Mouse (Mus musculus): ENCODE measurements around the gene Lsm10. TPM values are rescaled to one million over a fixed set of nuclear protein-coding genes. Genes with fewer than 3 reads are reported as not detected.

The Lsm10 gene
- polyA plus RNA-seq, 1 experiment from 2014 or later, result 42.1 TPM

DNA sequence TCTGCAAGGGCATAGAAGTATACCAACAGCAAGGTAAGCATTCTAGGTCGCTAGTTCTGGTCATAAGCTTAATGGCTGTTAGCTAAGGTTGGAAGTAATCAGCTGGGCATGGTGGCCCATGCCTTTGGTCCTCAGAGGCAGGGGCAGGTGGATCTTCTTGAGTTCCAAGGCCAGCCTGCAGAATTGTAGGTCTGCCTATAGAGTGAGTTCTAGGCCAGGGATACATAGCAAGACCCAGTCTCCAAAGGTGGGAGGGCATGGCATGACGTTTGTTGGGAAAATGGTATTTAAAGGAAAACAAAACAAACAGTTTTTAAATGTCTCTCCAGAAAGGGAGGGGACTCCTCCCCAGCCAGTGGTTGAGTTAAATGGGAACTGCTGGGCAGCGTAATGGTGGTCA lies 4.3 kb downstream of the Lsm10 start:
- Histone ChIP-seq H3K4me2 (replicated peaks) (no peak overlapping the region), H3K4me1 (peaks cover 33% of the 10 kb centered on the region), H3K36me3 (peaks cover 6% of the 10 kb centered on the region), H3K27ac (replicated peaks) (no peak overlapping the region), H3K9ac (replicated peaks) (no peak overlapping the region), H3K9me3 (no peaks in the 10 kb centered on the region), H3K27me3 (no peaks in the 10 kb centered on the region), H3K4me3 (no peak overlapping the region)
- WGBS, result 84% methylated on average over 3 of the region's 3 CpGs
- ATAC-seq (ENCODE audit: low FRiP score, low read depth), result no peak

- H3K27ac ChIP-seq (replicated peaks), result peak overlapping the region; percentile 85; the same call in 1 of the 2 replicates
- H3K4me3 ChIP-seq, result no peak overlapping the region
- peaks cover 31% of the 10 kb centered on the region for H3K4me1 ChIP-seq
These were observed 5.8 kb downstream of the Lsm10 start for GRCm38 (mm10) chr4:126102061-126102841.

DNA sequence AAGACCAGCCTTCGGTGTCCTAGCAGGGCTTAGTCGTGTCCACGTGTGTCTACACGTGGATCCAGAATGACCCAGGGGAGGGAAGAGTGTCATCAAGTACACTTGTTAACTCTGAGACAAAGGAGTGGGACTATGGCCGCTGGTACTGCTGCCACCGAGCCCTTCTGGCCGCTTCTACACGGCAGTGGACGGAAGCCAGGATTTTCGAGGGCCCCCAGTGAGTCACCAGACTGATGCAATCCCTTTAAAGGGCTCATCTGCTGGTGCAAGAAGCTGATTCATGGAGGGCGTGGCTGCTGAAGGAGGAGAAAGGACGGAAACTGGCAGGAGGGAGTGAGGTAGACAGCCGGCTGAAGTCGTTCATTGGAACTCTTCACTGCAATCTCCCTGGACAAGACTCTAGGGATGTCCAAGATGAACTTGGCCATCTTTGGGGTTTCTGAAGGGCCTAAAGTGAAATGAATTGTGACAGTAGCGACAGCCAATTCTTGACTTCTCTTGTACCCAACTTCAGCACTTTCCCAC lies 6.7 kb downstream of the Lsm10 start:
- peak; percentile 41; the same call in 1 of the 2 replicates for ATAC-seq (ENCODE audit: low FRiP score, low read depth)
- H3K36me3 ChIP-seq, result peaks cover 6% of the 10 kb centered on the region
- no peaks in the 10 kb centered on the region for H3K9me3 ChIP-seq
- H3K9ac ChIP-seq (replicated peaks), result peak overlapping the region; percentile 58
- H3K4me3 ChIP-seq, result peak overlapping the region; percentile 71
- H3K4me1 ChIP-seq, result peaks cover 34% of the 10 kb centered on the region
- no peaks in the 10 kb centered on the region for H3K27me3 ChIP-seq
- peak overlapping the region; percentile 85 for H3K27ac ChIP-seq (replicated peaks)
- 2% methylated on average over 15 of the region's 15 CpGs for WGBS
- peak overlapping the region; percentile 85 for H3K4me2 ChIP-seq (replicated peaks)

More at GRCm38 (mm10) chr4:126102061-126102841, 5.8 kb downstream of the Lsm10 start:
- H3K9ac ChIP-seq (replicated peaks), result no peak overlapping the region
- H3K9me3 ChIP-seq, result no peaks in the 10 kb centered on the region
- peaks cover 6% of the 10 kb centered on the region for H3K36me3 ChIP-seq
- H3K4me2 ChIP-seq (replicated peaks), result peak overlapping the region; percentile 85
- no peaks in the 10 kb centered on the region for H3K27me3 ChIP-seq
- 41% methylated on average over 7 of the region's 7 CpGs for WGBS
- ATAC-seq (ENCODE audit: low FRiP score, low read depth), result no peak

GRCm38 (mm10) chr4:126103590-126104068 lies 7.2 kb downstream of the Lsm10 start, which contains the start of gene Stk40:
Gene Stk40 (plus strand): TSS chr4:126103957.
- Histone ChIP-seq H3K36me3 (peaks cover 6% of the 10 kb centered on the region), H3K9me3 (no peaks in the 10 kb centered on the region), H3K4me2 (replicated peaks) (peak within 1 kb of the TSS; percentile 85), H3K27me3 (no peaks in the 10 kb centered on the region), H3K9ac (replicated peaks) (peak within 1 kb of the TSS; percentile 75), H3K4me3 (peak within 1 kb of the TSS; percentile 71), H3K4me1 (peaks cover 39% of the 10 kb centered on the region), H3K27ac (replicated peaks) (peak within 1 kb of the TSS; percentile 85)
- WGBS, result under 1% methylated on average over 34 of the region's 34 CpGs
- ATAC-seq (ENCODE audit: low FRiP score, low read depth), result peak; percentile 95

- Histone ChIP-seq H3K27me3 (no peaks in the 10 kb centered on the region), H3K4me1 (peaks cover 43% of the 10 kb centered on the region)
- no peak for ATAC-seq (ENCODE audit: low FRiP score, low read depth)
These were observed 8.0 kb downstream of the Lsm10 start for GRCm38 (mm10) chr4:126104261-126105075.

GRCm38 (mm10) chr4:126105131-126105783 lies 8.8 kb downstream of the Lsm10 start:
- Histone ChIP-seq H3K9me3 (no peaks in the 10 kb centered on the region), H3K4me1 (peaks cover 49% of the 10 kb centered on the region), H3K4me2 (replicated peaks) (peak overlapping the region; percentile 85), H3K36me3 (no peaks in the 10 kb centered on the region), H3K9ac (replicated peaks) (peak overlapping the region; percentile 75; the same call in 1 of the 2 replicates), H3K27ac (replicated peaks) (no peak overlapping the region), H3K27me3 (no peaks in the 10 kb centered on the region), H3K4me3 (peak overlapping the region; percentile 71)
- whole genome bisulfite sequencing, result 56% methylated on average over 7 of the region's 7 CpGs
- ATAC-seq (ENCODE audit: low FRiP score, low read depth), result no peak

More at GRCm38 (mm10) chr4:126104261-126105075, 8.0 kb downstream of the Lsm10 start:
- Histone ChIP-seq H3K9me3 (no peaks in the 10 kb centered on the region), H3K27ac (replicated peaks) (peak overlapping the region; percentile 35; the same call in 1 of the 2 replicates), H3K4me3 (peak overlapping the region; percentile 71), H3K36me3 (no peaks in the 10 kb centered on the region), H3K9ac (replicated peaks) (peak overlapping the region; percentile 75), H3K4me2 (replicated peaks) (peak overlapping the region; percentile 85)
- 3% methylated on average over 30 of the region's 34 CpGs for WGBS

DNA sequence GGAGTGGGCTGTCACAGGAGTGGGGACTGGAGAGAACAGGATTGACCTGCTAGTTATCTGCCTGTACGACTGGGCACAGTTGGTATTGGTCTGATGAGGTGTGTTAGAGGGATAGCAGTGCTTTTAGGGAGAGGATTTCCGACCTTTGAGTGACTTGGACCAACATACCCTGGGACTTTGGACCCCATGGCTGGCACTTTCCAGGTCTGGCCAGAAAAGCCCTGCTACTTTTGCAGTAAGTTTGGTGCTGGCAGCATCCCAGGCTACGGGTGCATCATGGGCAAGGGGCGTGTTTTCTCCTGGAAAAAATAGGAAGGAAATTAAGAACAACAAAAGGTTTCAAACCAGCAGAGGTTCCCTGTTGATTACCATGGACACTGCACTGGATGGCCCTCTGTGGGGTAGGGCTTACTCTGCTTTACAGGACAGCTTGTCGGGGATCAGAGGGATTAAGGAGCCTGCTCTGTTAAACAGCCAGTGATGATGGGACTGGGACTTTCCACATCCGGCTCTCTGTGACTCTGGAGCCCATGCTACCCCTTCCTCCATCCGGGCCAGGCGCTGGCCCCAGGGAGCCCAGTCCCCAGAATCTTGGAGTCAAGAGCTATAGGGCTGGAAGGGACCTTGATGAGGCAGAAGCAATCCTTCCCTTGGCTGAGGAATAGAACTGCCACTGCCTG lies 11.8 kb downstream of the Lsm10 start:
- 23% methylated on average over 8 of the region's 8 CpGs for whole genome bisulfite sequencing

GRCm38 (mm10) chr4:126109613-126110373 lies 13.4 kb downstream of the Lsm10 start:
- no peaks in the 10 kb centered on the region for H3K9me3 ChIP-seq
- 0 out of 2 replicates have a peak overlapping the region, but pooled peaks have one; percentile 43 for H3K9ac ChIP-seq (replicated peaks)
- H3K4me1 ChIP-seq, result peaks cover 46% of the 10 kb centered on the region
- 87% methylated on average over 10 of the region's 10 CpGs for WGBS
- no peaks in the 10 kb centered on the region for H3K27me3 ChIP-seq
- H3K36me3 ChIP-seq, result no peaks in the 10 kb centered on the region
- H3K27ac ChIP-seq (replicated peaks), result peak overlapping the region; percentile 70
- ATAC-seq (ENCODE audit: low FRiP score, low read depth), result no peak
- H3K4me2 ChIP-seq (replicated peaks), result 0 out of 2 replicates have a peak overlapping the region, but pooled peaks have one; percentile 23
- H3K4me3 ChIP-seq, result no peak overlapping the region

More for the DNA sequence above, 11.8 kb downstream of the Lsm10 start:
- Histone ChIP-seq H3K4me1 (peaks cover 52% of the 10 kb centered on the region), H3K9ac (replicated peaks) (no peak overlapping the region), H3K9me3 (no peaks in the 10 kb centered on the region), H3K4me3 (no peak overlapping the region), H3K27ac (replicated peaks) (no peak overlapping the region), H3K4me2 (replicated peaks) (no peak overlapping the region), H3K27me3 (no peaks in the 10 kb centered on the region), H3K36me3 (no peaks in the 10 kb centered on the region)
- ATAC-seq (ENCODE audit: low FRiP score, low read depth), result no peak

- ATAC-seq (ENCODE audit: low FRiP score, low read depth), result peak; percentile 64
- Histone ChIP-seq H3K27ac (replicated peaks) (peak overlapping the region; percentile 70), H3K4me1 (peaks cover 39% of the 10 kb centered on the region), H3K9ac (replicated peaks) (peak overlapping the region; percentile 43), H3K4me3 (no peak overlapping the region), H3K4me2 (replicated peaks) (peak overlapping the region; percentile 23), H3K36me3 (no peaks in the 10 kb centered on the region), H3K9me3 (no peaks in the 10 kb centered on the region), H3K27me3 (no peaks in the 10 kb centered on the region)
- WGBS, result 7% methylated on average over 12 of the region's 12 CpGs
These were observed 14.1 kb downstream of the Lsm10 start for GRCm38 (mm10) chr4:126110374-126111152.

DNA sequence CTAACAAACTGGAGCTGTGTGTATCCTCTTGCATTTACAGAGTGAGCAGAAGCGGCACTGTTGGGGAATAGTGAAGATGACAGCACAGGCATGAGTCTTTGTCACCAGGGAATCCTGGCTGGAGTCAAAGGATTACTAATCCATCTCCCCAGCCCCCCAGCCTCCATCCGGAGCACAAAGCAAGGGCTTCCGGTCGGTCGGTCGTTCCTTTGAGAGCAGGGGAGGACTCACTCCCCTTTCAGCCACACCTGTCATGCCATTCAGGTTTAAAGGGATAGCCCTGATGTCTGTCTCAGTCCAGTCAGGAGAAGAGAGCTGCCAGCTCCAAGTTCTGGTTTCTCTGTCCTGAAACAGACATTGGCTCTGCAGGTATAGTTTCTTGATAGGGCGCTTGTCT lies 14.7 kb downstream of the Lsm10 start:
- WGBS, result 15% methylated on average over 7 of the region's 7 CpGs
- peaks cover 40% of the 10 kb centered on the region for H3K4me1 ChIP-seq
- peak overlapping the region; percentile 23 for H3K4me2 ChIP-seq (replicated peaks)

More for the DNA sequence above, 14.7 kb downstream of the Lsm10 start:
- ATAC-seq (ENCODE audit: low FRiP score, low read depth), result no peak
- Histone ChIP-seq H3K4me3 (no peak overlapping the region), H3K36me3 (no peaks in the 10 kb centered on the region), H3K27me3 (no peaks in the 10 kb centered on the region), H3K9me3 (no peaks in the 10 kb centered on the region), H3K9ac (replicated peaks) (peak overlapping the region; percentile 43), H3K27ac (replicated peaks) (peak overlapping the region; percentile 70)

All from midbrain, embryonic 12.5 days (tissue).